Mouse (Mus musculus) embryonic facial prominence, embryonic 12.5 days (tissue): ENCODE data around the gene Sult6b1. TPM values are rescaled to one million over a fixed set of nuclear protein-coding genes. Genes with fewer than 3 reads are reported as not detected.

Source experiments
- ATAC-seq: fragments of 200-750 bp; cut with Nextera tagmentation; 2 replicates; pipeline ENCODE4 v1.8.0; 2017; ENCODE audit not compliant: insufficient number of reproducible peaks, insufficient read depth, low FRiP score, low TSS enrichment
- H3K27ac ChIP-seq: fragments of 300-500 bp; sonication (generic); 2 replicates; pipeline ENCODE4 v1.5.1; 2016; ENCODE audit warnings: mild to moderate bottlenecking
- H3K27me3 ChIP-seq: fragments of 300-500 bp; sonication (generic); 2 replicates; pipeline ENCODE4 v1.6.1; 2016; ENCODE audit warnings: mild to moderate bottlenecking, moderate library complexity
- H3K36me3 ChIP-seq: fragments of 300-500 bp; sonication (generic); 2 replicates; pipeline ENCODE4 v1.6.1; 2016; ENCODE audit warnings: mild to moderate bottlenecking
- H3K4me1 ChIP-seq: fragments of 300-500 bp; sonication (generic); 2 replicates; pipeline ENCODE4 v1.6.1; 2016
- H3K4me2 ChIP-seq: fragments of 300-500 bp; sonication (generic); replicated peaks from 2 replicates; pipeline ENCODE4 v1.6.1; 2016; ENCODE audit warnings: mild to moderate bottlenecking, moderate library complexity
- H3K4me3 ChIP-seq: fragments of 300-500 bp; sonication (generic); 2 replicates; pipeline ENCODE4 v1.5.1; 2016; ENCODE audit warnings: mild to moderate bottlenecking
- H3K9ac ChIP-seq: fragments of 300-500 bp; sonication (generic); 2 replicates; pipeline ENCODE4 v1.6.1; 2016; ENCODE audit warnings: mild to moderate bottlenecking, moderate library complexity
- H3K9me3 ChIP-seq: fragments of 300-500 bp; sonication (generic); 2 replicates; pipeline ENCODE4 v1.6.1; 2016; ENCODE audit warnings: mild to moderate bottlenecking, moderate library complexity
- WGBS: fragments of 180-500 bp; shearing (Covaris S2); methylation state at CpG from one replicate; pipeline ENCODE4 v1.1.7; 2016; 5-methylcytosine and 5-hydroxymethylcytosine counted together
- polyA plus RNA-seq: library from polyadenylated mRNA; unstranded; fragments of >200 nt; fragmentation: Nextera tagmentation; extraction: Ambion mirVana; gene quantifications from 2 replicates; pipeline ENCODE4 v1.2.1, GENCODE M21; 2016

Gene Sult6b1
- polyA plus RNA-seq, 1 experiment from 2014 or later = 0.19 TPM

GRCm38 (mm10) chr17:78882401-78883112 lies 24.2 kb downstream of the Sult6b1 start, which contains the start of gene Eif2ak2:
Eif2ak2 (minus strand) TSS chr17:78882573.
- peak; percentile 95 for ATAC-seq
- Histone ChIP-seq H3K27ac (peak within 1 kb of the TSS; percentile 80), H3K4me3 (peak within 1 kb of the TSS; percentile 58), H3K36me3 (peaks cover 6% of the 10 kb centered on the region), H3K9me3 (no peaks in the 10 kb centered on the region), H3K4me1 (peaks cover 8% of the 10 kb centered on the region; the same call in 1 of the 2 replicates), H3K9ac (peak within 1 kb of the TSS; percentile 63), H3K4me2 (peak within 1 kb of the TSS; percentile 66), H3K27me3 (no peaks in the 10 kb centered on the region)
- WGBS = 2% methylated on average over 28 of the region's 28 CpGs

DNA sequence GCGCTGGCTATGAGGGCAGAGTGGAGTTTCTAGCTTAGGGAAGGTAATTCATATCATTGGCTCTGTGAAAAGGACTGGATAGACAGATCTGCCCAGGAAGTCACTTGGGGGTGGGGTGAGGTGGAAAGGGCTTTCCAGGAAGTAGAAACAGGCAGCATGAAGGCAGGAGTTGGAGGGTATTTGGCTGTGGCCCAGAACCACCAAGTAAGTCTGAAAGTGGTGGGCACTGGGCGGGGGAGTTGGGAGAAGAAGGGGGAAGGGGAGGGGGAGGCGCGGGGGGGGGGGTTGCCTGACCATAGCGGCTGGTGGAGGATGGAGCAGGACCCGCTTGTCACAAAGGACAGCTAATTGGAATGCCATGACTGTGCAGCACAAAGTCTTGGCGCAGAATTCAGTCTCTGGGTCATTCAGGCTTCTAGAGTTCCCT lies 24.9 kb downstream of the Sult6b1 start:
- ATAC-seq = 0 out of 2 replicates have a peak, but pooled peaks have one; percentile 38
- 12% methylated on average over 5 of the region's 7 CpGs for WGBS
- Histone ChIP-seq H3K4me2 (peak overlapping the region; percentile 66), H3K4me1 (peaks cover 8% of the 10 kb centered on the region; the same call in 1 of the 2 replicates), H3K27ac (peak overlapping the region; percentile 80), H3K9ac (peak overlapping the region; percentile 63), H3K4me3 (peak overlapping the region; percentile 58), H3K36me3 (peaks cover 7% of the 10 kb centered on the region), H3K27me3 (no peaks in the 10 kb centered on the region), H3K9me3 (no peaks in the 10 kb centered on the region)

DNA sequence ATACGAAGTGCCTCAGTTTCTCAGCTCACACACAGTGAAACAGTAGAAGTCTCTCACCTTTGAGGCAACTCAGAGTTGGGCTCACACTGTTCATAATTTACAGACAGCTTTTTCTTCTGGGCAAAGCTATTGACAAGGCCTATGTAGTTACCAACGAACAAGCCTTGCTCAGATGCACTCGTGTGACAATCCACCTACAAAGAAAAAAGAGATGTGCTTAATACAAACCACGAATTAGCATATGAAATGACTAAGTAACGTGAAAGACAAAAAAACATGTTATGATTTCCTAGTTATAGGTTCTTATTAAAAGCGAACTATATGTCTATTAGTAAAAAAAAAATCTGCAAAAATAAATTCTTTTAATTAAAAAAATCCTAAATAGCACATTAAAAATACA lies 32.9 kb downstream of the Sult6b1 start:
- Histone ChIP-seq H3K4me1 (no peaks in the 10 kb centered on the region), H3K9ac (no peak overlapping the region), H3K27me3 (no peaks in the 10 kb centered on the region), H3K9me3 (no peaks in the 10 kb centered on the region), H3K36me3 (peaks cover 20% of the 10 kb centered on the region), H3K4me2 (no peak overlapping the region), H3K4me3 (no peak overlapping the region), H3K27ac (no peak overlapping the region)
- no peak for ATAC-seq
- 93% methylated on average over 6 of the region's 6 CpGs for whole genome bisulfite sequencing

- WGBS = 88% methylated on average over 10 of the region's 10 CpGs
- Histone ChIP-seq H3K36me3 (peaks cover 21% of the 10 kb centered on the region), H3K9ac (no peak overlapping the region), H3K4me2 (no peak overlapping the region), H3K27me3 (no peaks in the 10 kb centered on the region), H3K27ac (no peak overlapping the region), H3K4me1 (no peaks in the 10 kb centered on the region), H3K4me3 (no peak overlapping the region), H3K9me3 (no peaks in the 10 kb centered on the region)
- no peak for ATAC-seq
Observed at GRCm38 (mm10) chr17:78856243-78856642, 50.5 kb downstream of the Sult6b1 start.

DNA sequence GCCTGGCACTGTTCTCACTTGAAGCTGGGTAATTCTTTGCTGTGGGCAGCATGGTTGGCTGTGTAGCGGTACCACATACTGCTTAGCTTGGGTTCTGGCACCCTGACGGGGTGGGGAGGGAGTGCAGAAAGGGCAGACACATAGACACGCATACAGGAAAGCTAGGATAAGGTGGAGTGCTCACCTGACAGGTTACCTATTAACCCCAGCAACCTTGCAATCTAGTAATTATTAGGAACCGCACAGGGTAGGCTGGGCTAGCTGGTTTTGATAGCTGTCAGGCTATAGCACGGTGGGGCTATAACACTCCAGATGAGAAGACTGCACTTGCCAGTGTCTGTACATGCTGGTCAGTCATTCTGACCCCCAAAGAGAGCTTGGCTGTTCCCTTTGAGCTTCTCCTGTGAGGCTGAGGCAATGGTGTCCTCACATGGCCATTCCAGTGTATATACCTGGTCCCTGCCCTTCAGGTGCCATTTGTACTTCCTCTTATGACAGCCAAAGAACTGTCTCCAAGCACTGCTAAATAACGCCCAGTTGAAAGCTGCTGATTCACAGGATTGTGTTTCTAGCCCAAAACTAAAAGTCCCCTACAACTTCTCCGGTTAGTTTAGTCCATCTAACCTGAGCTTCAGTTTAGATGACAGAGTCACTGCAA lies 64.4 kb downstream of the Sult6b1 start:
- no peaks in the 10 kb centered on the region for H3K4me1 ChIP-seq
- no peak overlapping the region for H3K4me2 ChIP-seq
- H3K27ac ChIP-seq = no peak overlapping the region
- H3K27me3 ChIP-seq = no peaks in the 10 kb centered on the region
- no peak overlapping the region for H3K9ac ChIP-seq
- no peaks in the 10 kb centered on the region for H3K9me3 ChIP-seq
- peaks cover 74% of the 10 kb centered on the region for H3K36me3 ChIP-seq
- ATAC-seq = no peak
- H3K4me3 ChIP-seq = no peak overlapping the region
- WGBS = 87% methylated on average over 7 of the region's 7 CpGs

DNA sequence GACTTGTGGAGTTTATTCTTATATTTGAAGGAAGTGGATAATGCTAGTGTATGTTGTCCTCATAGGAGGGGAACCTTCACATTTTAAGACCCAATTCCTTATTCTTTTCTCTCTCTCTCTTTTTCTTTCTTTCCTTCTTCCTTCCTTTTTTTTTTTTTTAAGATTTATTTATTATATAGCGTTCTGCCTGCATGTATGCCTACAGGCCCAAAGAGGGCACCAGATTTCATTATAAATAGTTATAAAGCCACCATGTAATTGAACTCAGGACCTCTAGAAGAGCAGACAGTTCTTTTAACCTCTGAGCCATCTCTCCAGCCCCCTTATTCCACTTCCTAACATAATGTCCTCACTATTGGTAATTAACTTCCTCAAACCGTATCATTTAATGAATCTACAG lies 70.7 kb downstream of the Sult6b1 start:
- peak overlapping the region; percentile 90 for H3K4me3 ChIP-seq
- no peaks in the 10 kb centered on the region for H3K9me3 ChIP-seq
- peak overlapping the region; percentile 80 for H3K4me2 ChIP-seq
- WGBS = 32% methylated on average over 2 of the region's 2 CpGs
- peak overlapping the region; percentile 81 for H3K27ac ChIP-seq
- H3K4me1 ChIP-seq = peaks cover 6% of the 10 kb centered on the region; the same call in 1 of the 2 replicates
- H3K27me3 ChIP-seq = no peaks in the 10 kb centered on the region
- no peak for ATAC-seq
- peaks cover 21% of the 10 kb centered on the region for H3K36me3 ChIP-seq
- peak overlapping the region; percentile 86 for H3K9ac ChIP-seq

DNA sequence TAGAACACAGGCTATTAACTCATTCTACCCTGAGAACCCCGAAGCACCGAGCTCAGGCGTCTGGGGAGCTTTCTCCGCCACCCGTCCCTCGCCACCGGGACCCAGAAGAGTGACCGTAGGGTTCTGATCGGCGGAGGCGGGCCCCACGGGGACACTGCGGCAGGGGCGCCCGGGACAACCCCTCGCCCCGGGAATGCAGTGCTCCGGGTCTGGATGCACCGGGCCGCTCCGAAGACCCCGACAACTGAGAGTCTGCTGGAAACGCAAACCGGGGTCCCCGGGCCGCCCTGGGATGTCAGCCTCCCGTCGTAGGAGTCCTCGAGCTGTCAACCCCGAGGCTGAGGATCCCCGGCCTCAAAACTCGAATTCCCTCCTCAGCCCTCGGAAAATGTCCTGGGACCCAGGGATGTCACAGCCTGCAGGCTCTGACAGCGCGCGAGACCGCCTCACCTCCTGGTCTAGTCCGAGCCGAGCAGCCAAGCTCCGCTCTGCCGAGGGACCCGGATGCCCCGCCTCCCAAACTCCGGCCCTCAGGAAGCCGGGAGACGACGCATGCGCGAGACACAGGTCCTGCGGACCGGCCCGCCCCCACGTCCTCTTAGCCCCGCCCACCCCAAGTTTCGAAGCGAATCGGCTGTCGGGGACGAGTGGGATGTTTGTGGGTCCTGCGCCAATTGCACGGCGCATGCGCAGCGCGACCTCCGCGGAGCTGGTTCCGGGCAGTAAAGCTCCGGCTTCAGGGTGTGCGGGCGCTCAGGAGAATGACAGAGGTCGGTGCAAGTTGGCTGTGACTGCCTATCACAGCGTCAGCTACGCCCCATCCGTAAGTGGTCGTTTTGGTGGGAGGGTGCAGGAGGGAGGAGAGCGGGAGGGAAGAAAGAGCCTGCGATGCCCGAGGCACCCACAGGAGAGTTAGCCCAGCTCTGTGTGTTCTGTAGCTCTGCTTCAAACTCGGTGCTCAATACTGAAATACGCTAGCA lies 71.6 kb downstream of the Sult6b1 start, which contains the start of the genes Heatr5b and Gpatch11:
TSS of gene Heatr5b (minus strand) at position 509 of the 980 bp plus-strand sequence.
TSS of gene Gpatch11 (plus strand) at position 712 of the 980 bp plus-strand sequence.
- H3K4me3 ChIP-seq = peak within 1 kb of the TSS; percentile 90
- H3K36me3 ChIP-seq = peaks cover 23% of the 10 kb centered on the region
- 1% methylated on average over 81 of the region's 81 CpGs for WGBS
- H3K9ac ChIP-seq = peak within 1 kb of the TSS; percentile 86
- peak; percentile 99 for ATAC-seq
- H3K27me3 ChIP-seq = no peaks in the 10 kb centered on the region
- peak within 1 kb of the TSS; percentile 80 for H3K4me2 ChIP-seq
- peaks cover 6% of the 10 kb centered on the region; the same call in 1 of the 2 replicates for H3K4me1 ChIP-seq
- no peaks in the 10 kb centered on the region for H3K9me3 ChIP-seq
- H3K27ac ChIP-seq = peak within 1 kb of the TSS; percentile 81

Other genes with a start within 250 kb of the Sult6b1 start
- gene Strn, start 169.8 kb downstream of the Sult6b1 start, polyA plus RNA-seq = 7.3 and 7.4 TPM in 2 replicates
- gene Heatr5b, start 71.6 kb downstream of the Sult6b1 start, polyA plus RNA-seq = 18.7 and 19.1 TPM in 2 replicates
- 54.0 and 56.7 TPM in 2 replicates for gene Gpatch11, start 71.4 kb downstream of the Sult6b1 start, polyA plus RNA-seq
- 12.5 and 12.6 TPM in 2 replicates for gene Eif2ak2, start 24.4 kb downstream of the Sult6b1 start, polyA plus RNA-seq
- gene Cebpzos, start 9.5 kb upstream of the Sult6b1 start, polyA plus RNA-seq = 102 and 106 TPM in 2 replicates
- 61.8 and 74.4 TPM in 2 replicates for gene Cebpz, start 30.1 kb upstream of the Sult6b1 start, polyA plus RNA-seq
- gene Ndufaf7, start 30.1 kb upstream of the Sult6b1 start, polyA plus RNA-seq = 56.4 and 60.5 TPM in 2 replicates
- gene Prkd3, start 113.8 kb upstream of the Sult6b1 start, polyA plus RNA-seq = 55.0 and 57.3 TPM in 2 replicates
- 6.7 and 7.4 TPM in 2 replicates for gene Qpct, start 144.9 kb upstream of the Sult6b1 start, polyA plus RNA-seq